Mouse (Mus musculus) bone marrow, adult 2 months (tissue): Measurements from ENCODE around the gene Scnn1g.

ENCODE experiments used
- CTCF ChIP-seq: fragments of 200-500 bp; IDR thresholded peaks from 2 replicates; pipeline ENCODE4 v1.5.1; 2011; ENCODE audit warnings: low read length, control low read depth; ENCODE audit not compliant: control insufficient read depth, insufficient read depth
- POLR2A ChIP-seq: fragments of 200-500 bp; IDR thresholded peaks from 2 replicates; pipeline ENCODE4 v1.6.1; 2011; ENCODE audit warnings: low read depth, mild to moderate bottlenecking, control low read depth, low read length, borderline replicate concordance; ENCODE audit not compliant: control insufficient read depth

DNA sequence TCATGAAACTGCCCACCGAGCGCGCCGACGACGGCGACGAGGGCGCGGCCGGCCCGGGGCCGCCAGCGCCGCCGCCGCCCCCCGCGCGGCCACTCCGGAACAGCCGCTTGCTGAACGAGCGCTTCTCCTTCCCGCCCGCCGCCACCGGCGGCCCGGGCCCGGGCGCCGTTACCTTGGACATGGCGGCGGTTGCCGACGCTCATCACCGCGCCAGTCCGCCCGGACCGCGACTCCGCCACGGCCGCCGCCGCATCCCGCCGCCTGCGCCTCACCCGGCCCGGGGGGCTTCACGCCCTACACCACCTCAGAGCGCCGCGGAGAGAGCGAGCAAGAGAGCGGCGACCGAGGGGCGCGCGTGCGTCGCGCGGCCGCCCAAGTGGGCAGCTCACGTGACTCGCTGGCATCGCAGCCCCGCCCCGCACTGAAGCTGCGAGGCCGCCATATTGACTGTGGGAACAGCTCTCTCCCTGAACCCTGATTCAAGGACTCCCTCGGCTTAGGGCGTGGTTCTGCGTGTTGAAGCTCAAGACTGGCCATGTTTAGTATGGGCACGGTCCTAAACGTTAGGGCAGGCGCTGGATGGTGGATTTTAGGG lies 27.1 kb upstream of the Scnn1g start, which contains the start of gene Usp31:
- TF ChIP-seq POLR2A (peak; percentile 39; the same call in 1 of the 2 replicates), CTCF (no peak)
